Mouse (Mus musculus): ENCODE measurements at regions not wholly inside any gene's neighbourhood (a gene's known extent, or its start where the extent isn't known, plus 50 kb on each side); places are given as distances from the start of the nearest gene placed in this dataset.

DNA sequence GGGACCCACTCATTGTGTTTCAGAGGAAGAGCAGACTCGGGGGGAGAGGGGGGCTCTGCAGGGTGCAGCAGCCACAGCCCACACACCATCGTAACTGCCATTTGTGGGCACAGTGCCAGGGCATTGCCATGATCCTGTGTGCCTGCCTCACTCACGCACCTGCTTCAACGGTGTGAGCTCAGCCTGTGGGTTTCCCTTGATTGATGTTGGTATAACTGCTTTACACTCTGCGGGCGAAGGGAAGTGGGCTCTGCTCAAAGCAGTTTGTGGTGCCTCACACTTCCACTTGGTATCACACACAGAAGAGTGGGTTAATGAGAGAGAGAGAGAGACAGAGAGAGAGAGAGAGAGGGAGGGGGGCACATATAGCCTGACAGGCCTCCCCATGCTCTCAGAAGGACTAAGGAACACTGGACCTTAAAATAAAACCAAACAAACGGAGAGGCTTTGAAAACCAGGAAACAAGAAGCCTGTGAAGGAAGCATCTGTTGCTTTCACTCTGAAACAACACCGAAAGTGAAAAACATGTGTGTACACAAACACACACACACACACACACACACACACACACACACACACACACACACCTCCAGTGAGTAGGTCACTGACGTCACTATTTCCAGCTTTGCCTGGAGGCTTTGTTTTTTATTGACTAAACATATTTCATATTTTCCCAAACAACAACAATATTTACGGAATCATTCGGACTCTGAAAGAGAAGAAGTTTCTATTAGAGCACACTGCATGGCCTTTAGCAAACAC is 255.4 kb downstream of the Gm11361 start:
- TF ChIP-seq CTCF (IDR thresholded peaks at IDR 0.05; ENCODE audit: low read depth): no peak
- Histone ChIP-seq H3K4me2 (ENCODE audit: low read length) (no peak overlapping the region), H3K9ac (ENCODE audit: low read depth, low read length) (no peak overlapping the region), H3K4me3 (replicated peaks; ENCODE audit: low read depth, low read length) (no peak overlapping the region), H3K9me3 (replicated peaks; ENCODE audit: low read length) (no peaks in the 10 kb centered on the region), H3K27ac (0 out of 2 replicates have a peak overlapping the region, but pooled peaks have one; percentile 47), H3K27me3 (ENCODE audit: insufficient read depth, low read length) (no peaks in the 10 kb centered on the region), H3K4me1 (replicated peaks; ENCODE audit: insufficient read depth, low read length) (no peaks in the 10 kb centered on the region; the same call in 1 of the 2 replicates), H3K36me3 (ENCODE audit: insufficient read depth, low read length) (no peaks in the 10 kb centered on the region)
- ATAC-seq (replicated peaks; ENCODE audit: low FRiP score, low read depth): 0 out of 2 replicates have a peak, but pooled peaks have one; percentile 21
- 48% methylated on average over 11 of the region's 11 CpGs for WGBS
- DNase-seq (ENCODE audit: low spot score): no peak

DNA sequence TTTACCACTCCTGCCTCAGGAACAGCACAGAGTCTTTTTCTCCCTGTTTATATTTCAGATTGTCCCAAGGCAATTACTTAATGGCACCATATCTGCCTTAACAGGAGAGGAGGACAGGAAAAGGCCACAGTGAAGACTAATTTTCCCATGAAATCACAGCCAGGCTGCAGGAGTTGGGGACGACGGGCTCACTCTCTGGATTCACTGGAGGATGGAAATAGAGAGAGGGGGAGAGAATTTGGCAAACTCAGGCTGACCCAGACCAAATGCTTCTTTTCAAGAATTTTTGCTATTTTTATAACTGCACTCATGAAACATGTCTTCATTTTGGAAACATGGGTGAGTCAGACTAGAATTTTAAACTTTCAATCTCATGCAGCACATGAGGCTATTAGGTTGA is 250.9 kb downstream of the Gm11361 start:
- 36% methylated on average over 2 of the region's 2 CpGs for WGBS
- peak; percentile 56 for DNase-seq (ENCODE audit: low spot score)

DNA sequence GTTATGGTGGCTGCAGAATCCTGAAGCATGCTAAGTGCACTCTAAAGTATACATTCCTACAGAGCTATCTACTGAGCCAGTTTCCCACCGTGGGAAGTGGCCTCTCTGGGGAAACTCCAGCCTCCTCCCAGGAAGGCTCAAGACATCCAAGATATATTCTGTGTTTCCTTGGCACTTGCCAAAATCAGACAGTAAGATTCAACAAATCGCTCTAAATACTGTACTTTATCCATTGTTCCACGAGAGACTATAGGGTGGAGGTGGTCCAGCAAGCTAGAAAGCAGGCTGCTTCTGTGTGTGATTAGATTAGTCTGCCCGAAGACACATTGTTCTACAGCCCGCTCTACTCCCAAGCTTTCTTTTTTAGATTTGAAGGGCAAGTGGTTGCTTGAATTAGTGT is 250.5 kb downstream of the Gm11361 start:
- ATAC-seq (replicated peaks; ENCODE audit: low FRiP score, low read depth) (no peak), DNase-seq (ENCODE audit: low spot score) (peak; percentile 39)
- H3K9me3 ChIP-seq (replicated peaks; ENCODE audit: low read length): no peaks in the 10 kb centered on the region
- H3K4me3 ChIP-seq (replicated peaks; ENCODE audit: low read depth, low read length): no peak overlapping the region
- H3K27ac ChIP-seq: peak overlapping the region; percentile 61; the same call in 1 of the 2 replicates
- 67% methylated on average over 5 of the region's 5 CpGs for WGBS
- no peaks in the 10 kb centered on the region for H3K36me3 ChIP-seq (ENCODE audit: insufficient read depth, low read length)
- no peak overlapping the region for H3K9ac ChIP-seq (ENCODE audit: low read depth, low read length)
- no peaks in the 10 kb centered on the region; the same call in 1 of the 2 replicates for H3K4me1 ChIP-seq (replicated peaks; ENCODE audit: insufficient read depth, low read length)
- TF ChIP-seq CTCF (IDR thresholded peaks at IDR 0.05; ENCODE audit: low read depth): no peak
- H3K27me3 ChIP-seq (ENCODE audit: insufficient read depth, low read length): no peaks in the 10 kb centered on the region
- no peak overlapping the region for H3K4me2 ChIP-seq (ENCODE audit: low read length)

More for the DNA sequence above, 250.9 kb downstream of the Gm11361 start:
- no peak overlapping the region for H3K9ac ChIP-seq (ENCODE audit: low read depth, low read length)
- no peak overlapping the region for H3K4me2 ChIP-seq (ENCODE audit: low read length)
- no peak for TF ChIP-seq CTCF (IDR thresholded peaks at IDR 0.05; ENCODE audit: low read depth)
- no peaks in the 10 kb centered on the region; the same call in 1 of the 2 replicates for H3K4me1 ChIP-seq (replicated peaks; ENCODE audit: insufficient read depth, low read length)
- peak overlapping the region; percentile 61; the same call in 1 of the 2 replicates for H3K27ac ChIP-seq
- H3K4me3 ChIP-seq (replicated peaks; ENCODE audit: low read depth, low read length): no peak overlapping the region
- H3K9me3 ChIP-seq (replicated peaks; ENCODE audit: low read length): no peaks in the 10 kb centered on the region
- H3K36me3 ChIP-seq (ENCODE audit: insufficient read depth, low read length): no peaks in the 10 kb centered on the region
- ATAC-seq (replicated peaks; ENCODE audit: low FRiP score, low read depth): no peak
- no peaks in the 10 kb centered on the region for H3K27me3 ChIP-seq (ENCODE audit: insufficient read depth, low read length)

DNA sequence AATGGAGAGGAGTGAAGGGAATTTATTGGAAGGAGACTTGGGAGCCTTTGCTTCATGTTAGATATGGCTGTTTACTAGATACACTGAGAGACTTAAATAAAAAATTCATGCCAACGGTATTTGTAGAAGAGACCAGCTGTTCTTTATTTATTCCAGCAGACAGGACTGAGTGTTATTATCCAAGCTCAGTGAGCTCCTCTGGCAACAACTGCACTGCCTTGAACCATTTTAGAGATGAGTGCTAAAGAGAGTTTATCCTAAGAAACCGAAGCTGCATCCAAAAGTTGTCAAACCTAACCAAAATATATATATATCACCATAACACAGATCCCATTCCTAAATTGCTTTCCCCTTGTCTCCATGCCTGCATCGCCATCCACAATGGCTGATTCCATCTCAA is 247.0 kb downstream of the Gm11361 start:
- Histone ChIP-seq H3K36me3 (ENCODE audit: insufficient read depth, low read length) (no peaks in the 10 kb centered on the region), H3K27ac (no peak overlapping the region), H3K27me3 (ENCODE audit: insufficient read depth, low read length) (no peaks in the 10 kb centered on the region), H3K4me1 (replicated peaks; ENCODE audit: insufficient read depth, low read length) (peaks cover 3% of the 10 kb centered on the region; the same call in 1 of the 2 replicates), H3K9me3 (replicated peaks; ENCODE audit: low read length) (no peaks in the 10 kb centered on the region), H3K9ac (ENCODE audit: low read depth, low read length) (no peak overlapping the region), H3K4me3 (replicated peaks; ENCODE audit: low read depth, low read length) (no peak overlapping the region), H3K4me2 (ENCODE audit: low read length) (no peak overlapping the region)
- TF ChIP-seq CTCF (IDR thresholded peaks at IDR 0.05; ENCODE audit: low read depth): no peak
- 84% methylated on average over 3 of the region's 3 CpGs for WGBS
- DNase-seq (ENCODE audit: low spot score): no peak
- no peak for ATAC-seq (replicated peaks; ENCODE audit: low FRiP score, low read depth)

DNA sequence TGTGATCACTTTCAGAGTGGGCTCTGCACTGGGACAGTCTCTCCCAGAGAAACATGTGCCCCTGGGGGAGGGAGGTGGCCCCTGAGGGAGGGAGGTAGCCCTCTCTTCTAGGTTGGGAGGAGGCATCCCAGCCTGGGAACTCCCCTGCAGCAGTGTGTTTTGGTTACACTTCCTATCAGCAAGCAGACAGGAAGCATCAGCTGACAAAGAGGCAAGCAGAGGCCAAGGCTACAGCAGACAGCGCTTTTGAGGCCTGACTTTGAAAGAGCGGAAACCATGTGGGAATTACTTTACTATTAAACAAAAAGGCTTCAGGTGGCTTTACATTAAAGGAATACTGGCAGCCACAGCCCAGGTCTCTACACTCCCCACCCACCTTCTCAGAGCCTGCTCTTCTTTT is 244.8 kb downstream of the Gm11361 start:
- Histone ChIP-seq H3K4me2 (ENCODE audit: low read length) (no peak overlapping the region), H3K27ac (peak overlapping the region; percentile 2), H3K27me3 (ENCODE audit: insufficient read depth, low read length) (no peaks in the 10 kb centered on the region), H3K9ac (ENCODE audit: low read depth, low read length) (no peak overlapping the region), H3K4me3 (replicated peaks; ENCODE audit: low read depth, low read length) (no peak overlapping the region), H3K4me1 (replicated peaks; ENCODE audit: insufficient read depth, low read length) (0 out of 2 replicates have a peak, but pooled peaks cover 3% of the 10 kb centered on the region), H3K36me3 (ENCODE audit: insufficient read depth, low read length) (no peaks in the 10 kb centered on the region), H3K9me3 (replicated peaks; ENCODE audit: low read length) (no peaks in the 10 kb centered on the region)
- DNase-seq (ENCODE audit: low spot score): peak; percentile 79
- WGBS: 43% methylated on average over 2 of the region's 2 CpGs
- peak; percentile 69 for ATAC-seq (replicated peaks; ENCODE audit: low FRiP score, low read depth)
- TF ChIP-seq CTCF (IDR thresholded peaks at IDR 0.05; ENCODE audit: low read depth): no peak

DNA sequence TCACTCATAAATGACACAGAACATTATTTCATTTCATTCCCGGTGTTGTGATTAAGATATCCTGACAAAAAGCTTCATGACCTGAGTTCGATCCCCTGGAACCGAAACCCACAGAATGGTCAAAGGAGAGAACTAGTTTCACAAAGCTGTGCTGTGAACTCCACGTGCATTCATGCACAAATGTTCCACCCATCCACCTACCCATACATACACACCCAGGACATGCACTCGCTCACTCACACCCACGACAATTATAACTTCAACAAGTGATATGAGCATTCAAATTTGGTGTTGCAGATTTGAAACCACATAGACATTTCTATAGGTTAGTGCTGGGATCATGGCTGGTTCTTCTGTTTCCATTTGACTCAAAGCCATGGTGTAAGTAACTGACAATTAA is 243.4 kb downstream of the Gm11361 start:
- Histone ChIP-seq H3K27ac (no peak overlapping the region), H3K4me3 (replicated peaks; ENCODE audit: low read depth, low read length) (no peak overlapping the region), H3K9me3 (replicated peaks; ENCODE audit: low read length) (no peaks in the 10 kb centered on the region), H3K36me3 (ENCODE audit: insufficient read depth, low read length) (no peaks in the 10 kb centered on the region), H3K27me3 (ENCODE audit: insufficient read depth, low read length) (no peaks in the 10 kb centered on the region), H3K9ac (ENCODE audit: low read depth, low read length) (no peak overlapping the region), H3K4me2 (ENCODE audit: low read length) (no peak overlapping the region), H3K4me1 (replicated peaks; ENCODE audit: insufficient read depth, low read length) (0 out of 2 replicates have a peak, but pooled peaks cover 3% of the 10 kb centered on the region)
- no peak for ATAC-seq (replicated peaks; ENCODE audit: low FRiP score, low read depth)
- TF ChIP-seq CTCF (IDR thresholded peaks at IDR 0.05; ENCODE audit: low read depth): no peak
- 93% methylated on average over 6 of the region's 6 CpGs for WGBS
- DNase-seq (ENCODE audit: low spot score): no peak
